Mouse (Mus musculus) hindbrain, embryonic 14.5 days (tissue): Measurements from ENCODE around the gene Apbb2. TPM values are rescaled to one million over a fixed set of nuclear protein-coding genes. Genes with fewer than 3 reads are reported as not detected.

Experiments used
- ATAC-seq: fragments of 200-750 bp; cut with Nextera tagmentation; 2 replicates; pipeline ENCODE4 v1.8.0; 2017; ENCODE audit warnings: moderate number of reproducible peaks, mild to moderate bottlenecking, moderate TSS enrichment, moderate library complexity; ENCODE audit not compliant: low FRiP score
- DNase-seq: peaks from one replicate; pipeline ENCODE4 v3.0.0-alpha.2; 2015; ENCODE audit warnings: low spot score
- H3K27ac ChIP-seq: fragments of 300-500 bp; sonication (generic); 2 replicates; pipeline ENCODE4 v1.5.1; 2014; ENCODE audit warnings: mild to moderate bottlenecking, moderate library complexity
- H3K27me3 ChIP-seq: fragments of 300-500 bp; sonication (generic); 2 replicates; pipeline ENCODE4 v1.6.1; 2014; ENCODE audit warnings: mild to moderate bottlenecking, low read length, mixed read lengths; ENCODE audit not compliant: control insufficient read depth, insufficient read depth
- H3K36me3 ChIP-seq: fragments of 300-500 bp; sonication (generic); replicated peaks from 2 replicates; pipeline ENCODE4 v1.6.1; 2014; ENCODE audit not compliant: control insufficient read depth, insufficient read depth
- H3K4me1 ChIP-seq: fragments of 300-500 bp; sonication (generic); replicated peaks from 2 replicates; pipeline ENCODE4 v1.6.1; 2014; ENCODE audit warnings: antibody characterized with exemption, low read length, mixed read lengths; ENCODE audit not compliant: control insufficient read depth, insufficient read depth
- H3K4me2 ChIP-seq: fragments of 300-500 bp; sonication (generic); replicated peaks from 2 replicates; pipeline ENCODE4 v1.6.1; 2014; ENCODE audit warnings: mild to moderate bottlenecking, moderate library complexity
- H3K4me3 ChIP-seq: fragments of 300-500 bp; sonication (generic); replicated peaks from 2 replicates; pipeline ENCODE4 v1.5.1; 2014; ENCODE audit warnings: mild to moderate bottlenecking, low read length
- H3K9ac ChIP-seq: fragments of 300-500 bp; sonication (generic); 2 replicates; pipeline ENCODE4 v1.6.1; 2014
- H3K9me3 ChIP-seq: fragments of 300-500 bp; sonication (generic); 2 replicates; pipeline ENCODE4 v1.6.1; 2016; ENCODE audit warnings: low read length; ENCODE audit not compliant: control insufficient read depth
- WGBS: fragments of 180-500 bp; shearing (Covaris S2); extraction: QIAGEN DNeasy Blood & Tissue Kit; methylation state at CpG from one replicate; pipeline ENCODE4 v1.1.7; 2014; 5-methylcytosine and 5-hydroxymethylcytosine counted together
- polyA plus RNA-seq: library from polyadenylated mRNA; unstranded; fragments of >200 nt; fragmentation: Nextera tagmentation; extraction: Ambion mirVana; gene quantifications from 2 replicates; pipeline ENCODE4 v1.2.1, GENCODE M21; 2014

The Apbb2 gene
- polyA plus RNA-seq, 1 experiment from 2014 or later, result 113 TPM

DNA sequence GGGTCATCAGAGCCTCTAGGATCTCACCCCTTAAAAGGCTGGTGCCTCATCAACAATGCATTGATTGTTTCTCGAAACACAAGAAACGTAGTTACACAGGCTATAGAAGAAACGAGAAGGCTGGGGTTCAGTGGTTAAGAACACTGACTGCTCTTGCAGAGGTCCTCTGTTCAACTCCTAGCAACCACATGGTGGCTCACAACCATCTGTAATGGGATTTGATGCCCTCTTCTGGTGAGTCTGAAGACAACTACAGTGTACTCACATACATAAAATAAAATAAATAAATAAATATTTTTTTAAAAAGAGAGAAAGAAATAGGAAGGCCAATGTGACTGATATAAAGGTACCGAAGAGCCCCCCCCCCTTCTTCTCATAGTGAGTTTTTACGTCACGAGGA is 228.0 kb downstream of the Apbb2 start:
- Histone ChIP-seq H3K27ac (no peak overlapping the region), H3K9me3 (no peaks in the 10 kb centered on the region), H3K27me3 (no peaks in the 10 kb centered on the region), H3K4me2 (no peak overlapping the region), H3K9ac (no peak overlapping the region), H3K4me1 (peaks cover 31% of the 10 kb centered on the region; the same call in 1 of the 2 replicates), H3K4me3 (no peak overlapping the region), H3K36me3 (no peaks in the 10 kb centered on the region; the same call in 1 of the 2 replicates)
- DNase-seq (no peak), ATAC-seq (no peak)
- 74% methylated on average over 6 of the region's 6 CpGs for WGBS

DNA sequence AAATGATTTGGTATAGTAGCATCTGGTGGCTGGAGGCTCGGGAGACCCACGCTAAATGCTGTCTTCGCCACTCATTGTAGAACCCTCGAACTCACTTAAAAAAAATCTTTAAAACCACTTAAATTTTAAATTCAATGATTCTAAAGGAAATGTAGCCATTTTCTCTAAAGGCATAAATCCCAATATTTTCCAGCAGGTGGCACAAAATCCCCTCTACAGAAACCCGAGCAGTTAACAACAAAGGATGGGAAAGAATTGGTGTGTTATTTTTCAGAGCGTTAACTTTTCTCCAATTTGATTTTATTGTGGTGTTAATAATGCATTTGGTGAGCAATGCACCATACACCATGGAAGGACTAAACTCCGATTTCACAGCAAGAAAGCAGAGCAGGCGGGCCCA is 231.1 kb downstream of the Apbb2 start:
- no peak for ATAC-seq

DNA sequence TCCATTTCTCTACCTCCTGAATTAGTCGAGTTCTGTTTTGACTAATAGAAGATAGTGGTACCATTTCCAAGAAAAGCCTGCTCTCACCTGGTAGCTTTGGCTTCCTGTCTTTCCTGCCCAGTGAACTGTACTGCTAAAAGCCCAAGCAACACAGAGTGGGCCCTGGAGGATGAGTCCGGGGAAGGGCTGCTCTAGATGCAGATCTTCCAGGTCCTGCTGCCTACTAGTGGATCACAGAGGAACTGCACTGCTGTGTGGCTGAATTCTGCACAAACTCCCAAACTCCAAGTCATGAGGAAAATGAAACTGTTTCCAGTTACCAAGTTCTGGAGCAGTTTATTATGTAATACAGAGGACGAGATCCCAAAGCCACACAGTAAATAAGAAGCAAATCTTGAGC is 232.9 kb downstream of the Apbb2 start:
- no peaks in the 10 kb centered on the region for H3K9me3 ChIP-seq
- no peak overlapping the region for H3K4me2 ChIP-seq
- ATAC-seq, result no peak
- peak; percentile 67 for DNase-seq
- no peaks in the 10 kb centered on the region for H3K27me3 ChIP-seq
- H3K4me3 ChIP-seq, result no peak overlapping the region
- WGBS, result 47% methylated on average over 3 of the region's 3 CpGs
- H3K4me1 ChIP-seq, result peaks cover 25% of the 10 kb centered on the region; the same call in 1 of the 2 replicates
- no peaks in the 10 kb centered on the region; the same call in 1 of the 2 replicates for H3K36me3 ChIP-seq
- H3K9ac ChIP-seq, result no peak overlapping the region
- H3K27ac ChIP-seq, result 0 out of 2 replicates have a peak overlapping the region, but pooled peaks have one; percentile 53

More for the DNA sequence above, 231.1 kb downstream of the Apbb2 start:
- DNase-seq, result peak; percentile 86
- Histone ChIP-seq H3K4me3 (no peak overlapping the region), H3K9ac (no peak overlapping the region), H3K36me3 (no peaks in the 10 kb centered on the region; the same call in 1 of the 2 replicates), H3K4me2 (0 out of 2 replicates have a peak overlapping the region, but pooled peaks have one; percentile 11), H3K4me1 (peaks cover 32% of the 10 kb centered on the region; the same call in 1 of the 2 replicates), H3K9me3 (no peaks in the 10 kb centered on the region), H3K27ac (peak overlapping the region; percentile 71), H3K27me3 (no peaks in the 10 kb centered on the region)
- 58% methylated on average over 8 of the region's 8 CpGs for WGBS

DNA sequence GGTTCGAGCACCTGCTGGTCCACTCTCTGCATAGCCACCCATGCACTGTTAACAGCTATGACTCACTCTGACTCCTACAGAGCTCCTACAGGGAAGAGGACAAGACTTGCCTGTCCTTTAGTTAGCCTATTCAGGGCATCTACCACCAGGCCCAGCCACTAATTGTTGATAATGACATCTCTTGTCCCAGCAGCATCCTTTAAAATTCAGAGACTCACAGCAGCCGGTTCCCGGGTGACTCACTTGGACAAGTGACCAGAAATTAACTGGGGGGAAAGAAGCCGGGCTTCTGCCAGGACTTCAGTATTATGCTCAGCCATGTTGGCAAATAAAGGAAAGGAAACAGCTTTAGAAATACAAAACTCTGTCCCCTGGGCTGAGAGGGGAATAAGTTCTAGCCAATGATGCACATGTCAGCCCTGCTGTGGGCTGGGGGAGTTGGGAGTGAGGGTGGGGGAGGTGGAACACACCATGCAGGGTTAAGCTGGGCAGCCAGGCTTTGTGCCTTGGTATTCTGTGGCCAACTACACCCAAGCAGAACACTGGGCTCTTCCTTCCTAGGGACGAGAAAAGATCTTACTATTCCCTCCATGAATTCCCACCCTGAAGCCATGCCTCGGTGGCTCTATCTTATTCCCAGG is 233.7 kb downstream of the Apbb2 start:
- Histone ChIP-seq H3K36me3 (no peaks in the 10 kb centered on the region), H3K9me3 (no peaks in the 10 kb centered on the region), H3K4me3 (no peak overlapping the region), H3K9ac (no peak overlapping the region), H3K4me1 (peaks cover 25% of the 10 kb centered on the region; the same call in 1 of the 2 replicates), H3K4me2 (no peak overlapping the region), H3K27me3 (no peaks in the 10 kb centered on the region), H3K27ac (peak overlapping the region; percentile 53; the same call in 1 of the 2 replicates)
- 66% methylated on average over 6 of the region's 6 CpGs for WGBS
- ATAC-seq (peak; percentile 44; the same call in 1 of the 2 replicates), DNase-seq (no peak)

DNA sequence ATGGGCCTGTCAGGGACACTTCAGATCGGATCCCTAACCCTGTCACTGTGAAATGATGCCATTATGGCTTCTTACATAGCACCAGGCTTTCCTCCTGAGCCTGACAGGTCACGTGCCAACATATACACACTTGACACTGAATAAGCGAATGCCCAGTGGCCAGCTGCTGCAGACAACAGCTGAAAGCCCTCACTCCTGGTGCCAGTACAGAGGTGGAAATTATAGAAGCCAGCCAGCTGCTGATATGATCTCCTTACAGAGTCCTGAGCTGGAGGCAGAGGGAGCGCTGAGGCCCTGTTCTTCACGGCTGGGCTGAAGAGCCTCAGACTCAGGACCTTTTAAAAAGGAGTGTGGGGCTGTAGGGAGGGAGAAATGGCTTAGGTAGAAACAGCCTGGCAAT is 234.5 kb downstream of the Apbb2 start:
- no peaks in the 10 kb centered on the region for H3K27me3 ChIP-seq
- no peak overlapping the region for H3K4me2 ChIP-seq
- no peak overlapping the region for H3K4me3 ChIP-seq
- no peak overlapping the region for H3K27ac ChIP-seq
- H3K36me3 ChIP-seq, result no peaks in the 10 kb centered on the region
- no peak overlapping the region for H3K9ac ChIP-seq
- no peaks in the 10 kb centered on the region for H3K9me3 ChIP-seq
- ATAC-seq (no peak), DNase-seq (no peak)
- 74% methylated on average over 5 of the region's 5 CpGs for WGBS
- H3K4me1 ChIP-seq, result peaks cover 25% of the 10 kb centered on the region; the same call in 1 of the 2 replicates

DNA sequence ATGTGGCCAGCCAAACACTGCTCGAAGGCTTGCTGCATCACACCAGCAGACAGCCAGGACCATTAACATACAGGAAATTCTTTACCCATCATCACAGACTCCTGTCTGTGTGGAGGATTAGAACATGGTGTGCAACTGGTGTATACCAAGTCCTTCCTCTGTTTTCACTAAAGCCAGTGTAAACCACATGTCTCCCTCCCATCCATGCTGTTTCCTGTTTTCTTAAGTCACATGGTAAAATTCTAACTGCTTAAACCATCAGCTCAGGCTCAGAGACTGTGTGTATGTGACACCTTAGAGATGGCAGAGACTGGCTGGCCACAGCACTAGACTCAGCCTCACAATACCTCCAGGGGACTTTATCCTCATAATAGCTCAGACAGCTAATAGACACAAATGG is 236.5 kb downstream of the Apbb2 start:
- H3K36me3 ChIP-seq, result no peaks in the 10 kb centered on the region
- no peak overlapping the region for H3K4me3 ChIP-seq
- ATAC-seq (no peak), DNase-seq (no peak)
- 0 out of 2 replicates have a peak, but pooled peaks cover 18% of the 10 kb centered on the region for H3K4me1 ChIP-seq
- 84% methylated on average over 1 of the region's 1 CpGs for WGBS
- no peak overlapping the region for H3K9ac ChIP-seq
- no peaks in the 10 kb centered on the region for H3K27me3 ChIP-seq
- H3K9me3 ChIP-seq, result no peaks in the 10 kb centered on the region
- no peak overlapping the region for H3K4me2 ChIP-seq
- no peak overlapping the region for H3K27ac ChIP-seq

- H3K27ac ChIP-seq, result no peak overlapping the region
- H3K4me2 ChIP-seq, result no peak overlapping the region
- ATAC-seq (no peak), DNase-seq (no peak)
- H3K9me3 ChIP-seq, result no peaks in the 10 kb centered on the region
- H3K4me3 ChIP-seq, result no peak overlapping the region
- no peak overlapping the region for H3K9ac ChIP-seq
- H3K27me3 ChIP-seq, result no peaks in the 10 kb centered on the region
- no peaks in the 10 kb centered on the region for H3K36me3 ChIP-seq
- H3K4me1 ChIP-seq, result 0 out of 2 replicates have a peak, but pooled peaks cover under 1% of the 10 kb centered on the region
- WGBS, result 72% methylated on average over 6 of the region's 6 CpGs
These were observed 239.6 kb downstream of the Apbb2 start for GRCm38 (mm10) chr5:66378968-66379367.

DNA sequence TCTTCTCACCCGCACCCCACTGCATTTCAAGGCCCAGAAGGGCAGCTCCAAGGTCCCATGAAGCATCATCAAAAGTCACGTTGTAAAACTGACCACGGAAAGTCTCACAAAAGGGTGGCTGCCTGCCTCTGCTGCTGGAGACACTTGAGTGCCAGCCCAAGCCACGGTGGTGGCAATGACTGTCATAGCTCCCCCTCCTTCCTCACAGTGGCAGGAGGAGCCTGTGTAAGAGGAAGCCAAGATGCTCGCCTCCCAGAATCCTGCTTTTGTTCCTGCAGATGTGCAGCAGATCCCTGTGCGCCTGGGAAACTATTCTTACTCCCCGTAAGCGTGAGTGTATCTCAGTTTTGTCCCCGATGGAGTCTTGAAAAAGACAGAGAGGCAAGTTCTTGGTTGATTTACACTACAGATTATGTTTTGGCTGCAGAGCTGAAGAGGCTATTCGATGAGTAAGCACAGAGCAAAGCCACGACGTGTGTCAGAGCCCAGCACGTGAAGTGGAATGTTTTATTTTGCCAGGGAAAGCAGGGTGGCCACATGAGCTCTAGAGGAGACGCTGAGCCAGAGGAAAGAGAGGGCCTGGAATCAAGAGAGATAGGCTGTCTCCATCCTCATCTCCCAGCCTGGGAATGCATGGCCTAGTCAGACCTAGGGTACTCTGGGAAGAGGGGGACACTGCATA is 241.9 kb downstream of the Apbb2 start:
- no peak for DNase-seq
- no peaks in the 10 kb centered on the region for H3K27me3 ChIP-seq
- H3K4me1 ChIP-seq, result 0 out of 2 replicates have a peak, but pooled peaks cover 9% of the 10 kb centered on the region
- H3K9me3 ChIP-seq, result no peaks in the 10 kb centered on the region
- no peak overlapping the region for H3K4me2 ChIP-seq
- no peak overlapping the region for H3K27ac ChIP-seq
- H3K9ac ChIP-seq, result no peak overlapping the region
- ATAC-seq, result no peak
- H3K36me3 ChIP-seq, result no peaks in the 10 kb centered on the region
- H3K4me3 ChIP-seq, result no peak overlapping the region
- 76% methylated on average over 14 of the region's 14 CpGs for WGBS

DNA sequence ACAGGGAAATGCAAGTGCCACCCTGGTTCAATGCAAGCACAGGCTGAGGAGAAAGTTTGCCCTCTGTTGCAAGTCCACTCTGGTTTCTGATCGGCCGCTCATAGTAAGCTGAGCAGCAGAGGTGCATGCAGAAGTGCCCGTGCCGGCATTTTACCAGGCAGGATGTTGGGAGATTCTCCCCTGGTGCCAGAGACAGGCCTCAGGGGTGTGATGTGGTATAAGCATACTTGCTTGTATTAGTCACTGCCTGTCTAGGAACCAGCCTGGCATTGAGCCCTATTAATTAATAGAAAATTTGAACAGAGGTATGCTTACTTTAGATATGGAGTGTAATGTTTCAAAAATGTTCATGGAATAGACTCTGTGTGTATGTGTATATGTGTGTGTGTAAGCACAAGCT is 244.2 kb downstream of the Apbb2 start:
- Histone ChIP-seq H3K9ac (no peak overlapping the region), H3K27ac (no peak overlapping the region), H3K4me1 (0 out of 2 replicates have a peak, but pooled peaks cover 9% of the 10 kb centered on the region), H3K27me3 (no peaks in the 10 kb centered on the region), H3K4me2 (no peak overlapping the region), H3K9me3 (no peaks in the 10 kb centered on the region), H3K36me3 (no peaks in the 10 kb centered on the region), H3K4me3 (no peak overlapping the region)
- DNase-seq, result no peak
- WGBS, result 93% methylated on average over 4 of the region's 4 CpGs
- ATAC-seq, result no peak
